Mouse (Mus musculus): Measurements from ENCODE around the gene Cd99l2.
"Not testable (repeated sequence)": the region's sequence is repeated elsewhere in the genome, so short reads cannot be mapped to it uniquely, and the experiment has no call there.

Cd99l2 gene
- long read RNA-seq, experiment 1, transcript Cd99l2-201 (10 exons, 3,600 nt) = major isoform, 27 of 51 reads
- long read RNA-seq, experiment 1, partial matches to known transcripts = 3 of 51 reads
- long read RNA-seq, experiment 1, other reads (novel, unspliced or antisense) = 18 of 51 reads
- long read RNA-seq, experiment 2, transcript Cd99l2-202 (9 exons, 3,327 nt) = minor isoform, 9 of 56 reads
- long read RNA-seq, experiment 2, transcript Cd99l2-201 (10 exons, 3,600 nt) = major isoform, 31 of 56 reads
- long read RNA-seq, experiment 2, partial matches to known transcripts = 2 of 56 reads
- long read RNA-seq, experiment 2, other reads (novel, unspliced or antisense) = 14 of 56 reads

GRCm38 (mm10) chrX:71492634-71493278, at the start of gene Cd99l2:
Cd99l2 (minus strand) TSS chrX:71492849.
- intact Hi-C loops (cut with DNase I) = no loop called here

GRCm38 (mm10) chrX:71540821-71541510, 48.3 kb upstream of the Cd99l2 start:
- intact Hi-C loops (cut with DNase I) = no loop called here

- intact Hi-C loops (cut with DNase I) = no loop called here
Observed at GRCm38 (mm10) chrX:71537791-71538190, 45.1 kb upstream of the Cd99l2 start.

- intact Hi-C loops (cut with DNase I) = no loop called here
Observed at GRCm38 (mm10) chrX:71534102-71534501, 41.5 kb upstream of the Cd99l2 start.

- intact Hi-C loops (cut with DNase I) = no loop called here
Observed at GRCm38 (mm10) chrX:71532635-71533034, 40.0 kb upstream of the Cd99l2 start.

GRCm38 (mm10) chrX:71528646-71529045, 36.0 kb upstream of the Cd99l2 start:
- intact Hi-C loops (cut with DNase I) = no loop called here

- intact Hi-C loops (cut with DNase I) = no loop called here
Observed at GRCm38 (mm10) chrX:71528150-71528549, 35.5 kb upstream of the Cd99l2 start.

GRCm38 (mm10) chrX:71527461-71527860, 34.8 kb upstream of the Cd99l2 start:
- intact Hi-C loops (cut with DNase I) = no loop called here

GRCm38 (mm10) chrX:71525593-71526299, 33.1 kb upstream of the Cd99l2 start:
- intact Hi-C loops (cut with DNase I) = no loop called here

GRCm38 (mm10) chrX:71524310-71524709, 31.7 kb upstream of the Cd99l2 start:
- intact Hi-C loops (cut with DNase I) = no loop called here

GRCm38 (mm10) chrX:71522889-71523288, 30.2 kb upstream of the Cd99l2 start:
- intact Hi-C loops (cut with DNase I) = no loop called here

- intact Hi-C loops (cut with DNase I) = no loop called here
Observed at GRCm38 (mm10) chrX:71519252-71519651, 26.6 kb upstream of the Cd99l2 start.

- intact Hi-C loops (cut with DNase I) = not testable (repeated sequence)
Observed at GRCm38 (mm10) chrX:71506591-71506990, 13.9 kb upstream of the Cd99l2 start.

GRCm38 (mm10) chrX:71493279-71493656, 619 bp upstream of the Cd99l2 start:
- intact Hi-C loops (cut with DNase I) = no loop called here

GRCm38 (mm10) chrX:71491931-71492633, 567 bp downstream of the Cd99l2 start:
- intact Hi-C loops (cut with DNase I) = no loop called here

- intact Hi-C loops (cut with DNase I) = no loop called here
Observed at GRCm38 (mm10) chrX:71489353-71489752, 3.3 kb downstream of the Cd99l2 start.

- intact Hi-C loops (cut with DNase I) = no loop called here
Observed at GRCm38 (mm10) chrX:71482244-71482643, 10.4 kb downstream of the Cd99l2 start.

- intact Hi-C loops (cut with DNase I) = no loop called here
Observed at GRCm38 (mm10) chrX:71475992-71476391, 16.7 kb downstream of the Cd99l2 start.

GRCm38 (mm10) chrX:71475497-71475896, 17.2 kb downstream of the Cd99l2 start:
- intact Hi-C loops (cut with DNase I) = no loop called here

- intact Hi-C loops (cut with DNase I) = no loop called here
Observed at GRCm38 (mm10) chrX:71475084-71475483, 17.6 kb downstream of the Cd99l2 start.

Measured in adrenal gland (tissue).